Mouse (Mus musculus): ENCODE measurements around the gene Klhl10. TPM values are rescaled to one million over a fixed set of nuclear protein-coding genes. Genes with fewer than 3 reads are reported as not detected.

Gene Klhl10
- total RNA-seq, 2 experiments from 2014 or later, result 0.64 to 1.4 TPM

- no peak overlapping the region for H3K27ac ChIP-seq
- no peak for DNase-seq (ENCODE audit: low spot score in 2 of 2)
These were observed 40.9 kb upstream of the Klhl10 start for GRCm38 (mm10) chr11:100400842-100401241.

GRCm38 (mm10) chr11:100402240-100402639 lies 39.5 kb upstream of the Klhl10 start:
- no peak for TF ChIP-seq CTCF (conservative IDR thresholded peaks at IDR 0.05)
- no peak overlapping the region for H3K4me3 ChIP-seq
- no peak overlapping the region for H3K27ac ChIP-seq
- no peak for DNase-seq (ENCODE audit: low spot score in 2 of 2)

More at GRCm38 (mm10) chr11:100400842-100401241, 40.9 kb upstream of the Klhl10 start:
- H3K4me3 ChIP-seq, result no peak overlapping the region
- no peak for TF ChIP-seq CTCF (conservative IDR thresholded peaks at IDR 0.05)

GRCm38 (mm10) chr11:100402682-100403081 lies 39.0 kb upstream of the Klhl10 start:
- H3K27ac ChIP-seq, result no peak overlapping the region
- H3K4me3 ChIP-seq, result no peak overlapping the region
- no peak for DNase-seq (ENCODE audit: low spot score in 2 of 2)
- TF ChIP-seq CTCF (conservative IDR thresholded peaks at IDR 0.05), result no peak

GRCm38 (mm10) chr11:100403445-100404134 lies 38.1 kb upstream of the Klhl10 start:
- Histone ChIP-seq H3K4me3 (no peak overlapping the region), H3K27ac (no peak overlapping the region)
- no peak for TF ChIP-seq CTCF (conservative IDR thresholded peaks at IDR 0.05)
- DNase-seq (ENCODE audit: low spot score in 2 of 2), result no peak

- DNase-seq (ENCODE audit: low spot score in 2 of 2), result no peak
- Histone ChIP-seq H3K4me3 (no peak overlapping the region), H3K27ac (no peak overlapping the region)
- TF ChIP-seq CTCF (conservative IDR thresholded peaks at IDR 0.05), result no peak
These were observed 37.2 kb upstream of the Klhl10 start for GRCm38 (mm10) chr11:100404456-100405074.

GRCm38 (mm10) chr11:100406273-100406672 lies 35.4 kb upstream of the Klhl10 start:
- Histone ChIP-seq H3K4me3 (no peak overlapping the region), H3K27ac (no peak overlapping the region)
- TF ChIP-seq CTCF (conservative IDR thresholded peaks at IDR 0.05), result no peak
- DNase-seq (ENCODE audit: low spot score in 2 of 2), result no peak

GRCm38 (mm10) chr11:100406995-100407705 lies 34.6 kb upstream of the Klhl10 start:
- Histone ChIP-seq H3K27ac (no peak overlapping the region), H3K4me3 (no peak overlapping the region)
- no peak for DNase-seq (ENCODE audit: low spot score in 2 of 2)
- TF ChIP-seq CTCF (conservative IDR thresholded peaks at IDR 0.05), result no peak

GRCm38 (mm10) chr11:100408076-100408834 lies 33.5 kb upstream of the Klhl10 start:
- Histone ChIP-seq H3K27ac (no peak overlapping the region), H3K4me3 (no peak overlapping the region)
- DNase-seq (ENCODE audit: low spot score in 2 of 2), result peak in 1 of 2 experiments; percentile 70
- peak; percentile 89 for TF ChIP-seq CTCF (conservative IDR thresholded peaks at IDR 0.05)

GRCm38 (mm10) chr11:100408835-100409462 lies 32.8 kb upstream of the Klhl10 start:
- no peak for TF ChIP-seq CTCF (conservative IDR thresholded peaks at IDR 0.05)
- no peak for DNase-seq (ENCODE audit: low spot score in 2 of 2)
- Histone ChIP-seq H3K27ac (no peak overlapping the region), H3K4me3 (no peak overlapping the region)

- DNase-seq (ENCODE audit: low spot score in 2 of 2), result no peak
- Histone ChIP-seq H3K4me3 (no peak overlapping the region), H3K27ac (no peak overlapping the region)
- TF ChIP-seq CTCF (conservative IDR thresholded peaks at IDR 0.05), result no peak
These were observed 32.0 kb upstream of the Klhl10 start for GRCm38 (mm10) chr11:100409686-100410085.

GRCm38 (mm10) chr11:100411736-100412135 lies 30.0 kb upstream of the Klhl10 start:
- no peak for DNase-seq (ENCODE audit: low spot score in 2 of 2)
- no peak overlapping the region for H3K4me3 ChIP-seq
- TF ChIP-seq CTCF (conservative IDR thresholded peaks at IDR 0.05), result no peak
- H3K27ac ChIP-seq, result peak overlapping the region; percentile 74

GRCm38 (mm10) chr11:100413541-100413940 lies 28.2 kb upstream of the Klhl10 start:
- Histone ChIP-seq H3K4me3 (peak overlapping the region; percentile 86), H3K27ac (peak overlapping the region; percentile 74; the same call in 1 of the 2 replicates)
- no peak for TF ChIP-seq CTCF (conservative IDR thresholded peaks at IDR 0.05)
- no peak for DNase-seq (ENCODE audit: low spot score in 2 of 2)
